Mouse (Mus musculus) erythroblast, embryonic 14.5 days (primary cell): ENCODE measurements at regions not wholly inside any gene's neighbourhood (a gene's known extent, or its start where the extent isn't known, plus 50 kb on each side); places are given as distances from the start of the nearest gene placed in this dataset.

Experiments
- GATA1 ChIP-seq: IDR thresholded peaks from 2 replicates; pipeline ENCODE4 v1.6.1; 2012; ENCODE audit warnings: low read length, inconsistent platforms, mixed read lengths
- TAL1 ChIP-seq: IDR thresholded peaks from 3 replicates; pipeline ENCODE4 v1.6.1; 2012; ENCODE audit warnings: low read length, inconsistent platforms, mixed read lengths

- TF ChIP-seq GATA1 (no peak), TAL1 (no peak)
These were observed 363.5 kb downstream of the Ptprc start for GRCm38 (mm10) chr1:137811981-137812380.
